Mouse (Mus musculus): ENCODE measurements around the gene Lfng. TPM values are rescaled to one million over a fixed set of nuclear protein-coding genes. Genes with fewer than 3 reads are reported as not detected.

Gene Lfng
- polyA plus RNA-seq, 2 experiments = 19.2 to 38.9 TPM

- Histone ChIP-seq H3K9me3 (ENCODE audit: control insufficient read depth, low read length) (no peaks in the 10 kb centered on the region), H3K4me3 (replicated peaks; ENCODE audit: low read length) (no peak overlapping the region), H3K27me3 (ENCODE audit: control insufficient read depth, insufficient read depth, low read length) (no peaks in the 10 kb centered on the region), H3K4me1 (ENCODE audit: control insufficient read depth, insufficient read depth, low read length) (peaks cover 37% of the 10 kb centered on the region), H3K4me2 (replicated peaks; ENCODE audit: low read depth, low read length, severe bottlenecking) (no peak overlapping the region), H3K9ac (ENCODE audit: low read depth, low read length, severe bottlenecking) (no peak overlapping the region), H3K27ac (replicated peaks; ENCODE audit: low read depth, low read length) (0 out of 2 replicates have a peak overlapping the region, but pooled peaks have one; percentile 3), H3K36me3 (ENCODE audit: control insufficient read depth, insufficient read depth, low read length) (no peaks in the 10 kb centered on the region)
- 52% methylated on average over 9 of the region's 9 CpGs for WGBS
- DNase-seq (ENCODE audit: low spot score) = no peak
- no peak for ATAC-seq (ENCODE audit: low FRiP score, low read depth)
- TF ChIP-seq POLR2A (IDR thresholded peaks at IDR 0.05; ENCODE audit: borderline replicate concordance, extremely low read depth, insufficient read depth, insufficient read length) = no peak
These were observed 27.9 kb upstream of the Lfng start for GRCm38 (mm10) chr5:140579221-140579620.

GRCm38 (mm10) chr5:140579771-140580170 lies 27.3 kb upstream of the Lfng start:
- Histone ChIP-seq H3K4me3 (replicated peaks; ENCODE audit: low read length) (no peak overlapping the region), H3K9ac (ENCODE audit: low read depth, low read length, severe bottlenecking) (no peak overlapping the region; the same call in 1 of the 2 replicates), H3K4me1 (ENCODE audit: control insufficient read depth, insufficient read depth, low read length) (peaks cover 39% of the 10 kb centered on the region), H3K9me3 (ENCODE audit: control insufficient read depth, low read length) (no peaks in the 10 kb centered on the region), H3K27ac (replicated peaks; ENCODE audit: low read depth, low read length) (0 out of 2 replicates have a peak overlapping the region, but pooled peaks have one; percentile 43), H3K27me3 (ENCODE audit: control insufficient read depth, insufficient read depth, low read length) (no peaks in the 10 kb centered on the region), H3K36me3 (ENCODE audit: control insufficient read depth, insufficient read depth, low read length) (no peaks in the 10 kb centered on the region), H3K4me2 (replicated peaks; ENCODE audit: low read depth, low read length, severe bottlenecking) (no peak overlapping the region)
- WGBS = 8% methylated on average over 3 of the region's 6 CpGs
- no peak for TF ChIP-seq POLR2A (IDR thresholded peaks at IDR 0.05; ENCODE audit: borderline replicate concordance, extremely low read depth, insufficient read depth, insufficient read length)
- ATAC-seq (ENCODE audit: low FRiP score, low read depth) (peak; percentile 53), DNase-seq (ENCODE audit: low spot score) (peak; percentile 61)

- peak overlapping the region; percentile 20; the same call in 1 of the 2 replicates for H3K27ac ChIP-seq (replicated peaks; ENCODE audit: low read depth, low read length)
- DNase-seq (ENCODE audit: low spot score) = peak; percentile 55
- H3K9me3 ChIP-seq (ENCODE audit: control insufficient read depth, low read length) = no peaks in the 10 kb centered on the region
- peak; percentile 69 for ATAC-seq (ENCODE audit: low FRiP score, low read depth)
- peaks cover 39% of the 10 kb centered on the region for H3K4me1 ChIP-seq (ENCODE audit: control insufficient read depth, insufficient read depth, low read length)
- H3K9ac ChIP-seq (ENCODE audit: low read depth, low read length, severe bottlenecking) = no peak overlapping the region
- H3K4me3 ChIP-seq (replicated peaks; ENCODE audit: low read length) = no peak overlapping the region
- H3K27me3 ChIP-seq (ENCODE audit: control insufficient read depth, insufficient read depth, low read length) = no peaks in the 10 kb centered on the region
- WGBS = 7% methylated on average over 4 of the region's 5 CpGs
- TF ChIP-seq POLR2A (IDR thresholded peaks at IDR 0.05; ENCODE audit: borderline replicate concordance, extremely low read depth, insufficient read depth, insufficient read length) = no peak
- H3K36me3 ChIP-seq (ENCODE audit: control insufficient read depth, insufficient read depth, low read length) = no peaks in the 10 kb centered on the region
- peak overlapping the region; percentile 20; the same call in 1 of the 2 replicates for H3K4me2 ChIP-seq (replicated peaks; ENCODE audit: low read depth, low read length, severe bottlenecking)
These were observed 25.6 kb upstream of the Lfng start for GRCm38 (mm10) chr5:140581569-140581968.

GRCm38 (mm10) chr5:140582995-140583731 lies 24.0 kb upstream of the Lfng start:
- no peaks in the 10 kb centered on the region for H3K27me3 ChIP-seq (ENCODE audit: control insufficient read depth, insufficient read depth, low read length)
- H3K4me3 ChIP-seq (replicated peaks; ENCODE audit: low read length) = no peak overlapping the region
- H3K9ac ChIP-seq (ENCODE audit: low read depth, low read length, severe bottlenecking) = no peak overlapping the region
- peak; percentile 63 for DNase-seq (ENCODE audit: low spot score)
- no peaks in the 10 kb centered on the region for H3K9me3 ChIP-seq (ENCODE audit: control insufficient read depth, low read length)
- no peaks in the 10 kb centered on the region for H3K36me3 ChIP-seq (ENCODE audit: control insufficient read depth, insufficient read depth, low read length)
- WGBS = 24% methylated on average over 8 of the region's 8 CpGs
- no peak overlapping the region for H3K4me2 ChIP-seq (replicated peaks; ENCODE audit: low read depth, low read length, severe bottlenecking)
- peak; percentile 59 for ATAC-seq (ENCODE audit: low FRiP score, low read depth)
- H3K4me1 ChIP-seq (ENCODE audit: control insufficient read depth, insufficient read depth, low read length) = peaks cover 39% of the 10 kb centered on the region
- TF ChIP-seq POLR2A (IDR thresholded peaks at IDR 0.05; ENCODE audit: borderline replicate concordance, extremely low read depth, insufficient read depth, insufficient read length) = no peak
- H3K27ac ChIP-seq (replicated peaks; ENCODE audit: low read depth, low read length) = peak overlapping the region; percentile 33; the same call in 1 of the 2 replicates

- Histone ChIP-seq H3K27me3 (ENCODE audit: control insufficient read depth, insufficient read depth, low read length) (no peaks in the 10 kb centered on the region), H3K36me3 (ENCODE audit: control insufficient read depth, insufficient read depth, low read length) (no peaks in the 10 kb centered on the region), H3K9ac (ENCODE audit: low read depth, low read length, severe bottlenecking) (no peak overlapping the region), H3K9me3 (ENCODE audit: control insufficient read depth, low read length) (no peaks in the 10 kb centered on the region), H3K4me2 (replicated peaks; ENCODE audit: low read depth, low read length, severe bottlenecking) (no peak overlapping the region), H3K4me3 (replicated peaks; ENCODE audit: low read length) (no peak overlapping the region), H3K4me1 (ENCODE audit: control insufficient read depth, insufficient read depth, low read length) (peaks cover 38% of the 10 kb centered on the region), H3K27ac (replicated peaks; ENCODE audit: low read depth, low read length) (peak overlapping the region; percentile 33; the same call in 1 of the 2 replicates)
- TF ChIP-seq POLR2A (IDR thresholded peaks at IDR 0.05; ENCODE audit: borderline replicate concordance, extremely low read depth, insufficient read depth, insufficient read length) = no peak
- DNase-seq (ENCODE audit: low spot score) (no peak), ATAC-seq (ENCODE audit: low FRiP score, low read depth) (no peak)
- 21% methylated on average over 6 of the region's 6 CpGs for WGBS
These were observed 23.3 kb upstream of the Lfng start for GRCm38 (mm10) chr5:140583732-140584368.

Measured in limb, embryonic 14.5 days (tissue).